Mouse (Mus musculus) megakaryocyte, embryonic 14.5 days (primary cell): Measurements from ENCODE around the gene Mthfsd.

Experiments
- FLI1 ChIP-seq: IDR thresholded peaks from 2 replicates; pipeline ENCODE4 v1.6.1; 2012; ENCODE audit warnings: low read length, inconsistent platforms, mixed read lengths
- GATA1 ChIP-seq: IDR thresholded peaks from 3 replicates; pipeline ENCODE4 v1.6.1; 2012; ENCODE audit warnings: mixed read lengths, low read length, inconsistent platforms, borderline replicate concordance

DNA sequence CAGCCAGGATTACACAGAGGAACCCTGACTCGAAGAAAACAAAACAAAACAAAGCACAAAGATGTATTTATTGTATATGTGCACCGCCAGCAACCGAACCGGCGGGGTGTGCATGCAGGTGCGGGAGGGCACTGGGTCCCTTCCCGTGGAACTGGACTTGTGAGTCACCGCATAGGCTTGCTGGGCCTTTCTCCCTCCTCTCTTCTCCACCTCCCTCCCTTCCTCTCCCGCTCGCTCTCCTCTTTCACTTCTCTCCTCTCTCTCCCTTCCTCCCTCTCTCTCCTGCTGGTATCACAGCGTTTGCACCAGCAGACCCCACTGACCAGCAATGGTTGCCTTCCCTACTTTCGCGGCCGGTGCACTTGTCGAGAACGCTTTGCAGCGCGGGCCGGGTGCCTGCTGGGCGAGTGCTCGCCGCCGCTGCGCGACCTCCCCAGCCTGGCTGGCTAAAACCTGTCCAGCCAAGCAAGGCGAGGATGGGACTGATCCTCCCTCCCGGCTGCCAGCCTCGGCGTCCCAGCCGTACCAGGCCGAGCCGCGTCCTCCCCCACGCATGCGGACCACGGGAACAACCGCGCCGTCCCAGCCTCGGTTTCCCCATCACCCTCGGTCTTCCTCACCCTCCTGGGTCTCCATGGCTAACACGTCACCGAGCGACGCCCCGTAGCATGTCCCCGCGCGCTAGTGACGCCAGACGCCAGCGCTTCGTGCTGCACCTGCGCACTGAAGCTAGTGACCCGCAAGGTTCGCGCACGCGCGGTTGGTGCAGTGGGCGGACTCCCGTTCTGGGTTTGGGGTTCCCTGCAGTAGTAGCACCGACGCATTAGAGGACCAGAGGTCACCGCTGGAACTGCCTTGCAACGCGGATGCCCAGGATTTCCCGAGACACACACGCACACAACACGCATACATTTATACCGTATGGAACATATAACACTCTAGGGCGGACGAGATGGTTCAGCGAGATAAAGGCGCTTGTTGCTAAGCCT is at the start of gene Mthfsd:
- TF ChIP-seq FLI1 (no peak), GATA1 (no peak)
